Mouse (Mus musculus): ENCODE measurements around the gene Thumpd2.

- TF ChIP-seq POLR2A (IDR thresholded peaks at IDR 0.05; ENCODE audit: control insufficient read depth, extremely low read depth, insufficient read depth, low read length, poor library complexity) (no peak), CTCF (IDR thresholded peaks at IDR 0.05; ENCODE audit: borderline replicate concordance, control insufficient read depth, extremely low read depth, insufficient read depth, low read length, poor library complexity) (no peak)
These were observed 73.3 kb downstream of the Thumpd2 start for GRCm38 (mm10) chr17:80991535-80992127.
